Mouse (Mus musculus) lung, embryonic 16.5 days (tissue): Measurements from ENCODE around the gene Akr1c18. TPM values are rescaled to one million over a fixed set of nuclear protein-coding genes. Genes with fewer than 3 reads are reported as not detected.
"Not testable (repeated sequence)": the region's sequence is repeated elsewhere in the genome, so short reads cannot be mapped to it uniquely, and the experiment has no call there.

ENCODE experiments used
- ATAC-seq: fragments of 200-750 bp; cut with Nextera tagmentation; 2 replicates; pipeline ENCODE4 v1.8.0; 2017; ENCODE audit warnings: low read depth, mild to moderate bottlenecking, moderate library complexity
- H3K27ac ChIP-seq: fragments of 300-500 bp; sonication (generic); 2 replicates; pipeline ENCODE4 v1.5.1; 2014; ENCODE audit warnings: mild to moderate bottlenecking, control low read depth, low read length
- H3K27me3 ChIP-seq: fragments of 300-500 bp; sonication (generic); 2 replicates; pipeline ENCODE4 v1.6.1; 2014; ENCODE audit warnings: low read depth, low read length, mixed read lengths; ENCODE audit not compliant: control insufficient read depth, insufficient read depth
- H3K36me3 ChIP-seq: fragments of 300-500 bp; sonication (generic); 2 replicates; pipeline ENCODE4 v1.6.1; 2014; ENCODE audit warnings: low read length; ENCODE audit not compliant: control insufficient read depth, insufficient read depth
- H3K4me1 ChIP-seq: fragments of 300-500 bp; sonication (generic); replicated peaks from 2 replicates; pipeline ENCODE4 v1.6.1; 2014; ENCODE audit warnings: low read length, mixed read lengths; ENCODE audit not compliant: control insufficient read depth, insufficient read depth
- H3K4me2 ChIP-seq: fragments of 300-500 bp; sonication (generic); 2 replicates; pipeline ENCODE4 v1.6.1; 2014; ENCODE audit warnings: low read depth, low read length, control low read depth
- H3K4me3 ChIP-seq: fragments of 300-500 bp; sonication (generic); 2 replicates; pipeline ENCODE4 v1.5.1; 2014; ENCODE audit warnings: mild to moderate bottlenecking, low read length, control low read depth
- H3K9ac ChIP-seq: fragments of 300-500 bp; sonication (generic); 2 replicates; pipeline ENCODE4 v1.6.1; 2014; ENCODE audit warnings: low read length, control low read depth
- H3K9me3 ChIP-seq: fragments of 300-500 bp; sonication (generic); 2 replicates; pipeline ENCODE4 v1.6.1; 2016; ENCODE audit warnings: low read length; ENCODE audit not compliant: control insufficient read depth
- WGBS: fragments of 180-500 bp; shearing (Covaris S2); extraction: QIAGEN DNeasy Blood & Tissue Kit; methylation state at CpG from one replicate; pipeline ENCODE4 v1.1.7; 2014; 5-methylcytosine and 5-hydroxymethylcytosine counted together
- polyA plus RNA-seq: library from polyadenylated mRNA; unstranded; fragments of >200 nt; fragmentation: Nextera tagmentation; extraction: Ambion mirVana; gene quantifications from 2 replicates; pipeline ENCODE4 v1.2.1, GENCODE M21; 2015

Akr1c18 gene
- polyA plus RNA-seq, 1 experiment from 2014 or later = 3.0 TPM

GRCm38 (mm10) chr13:4155286-4155685 lies 4.8 kb upstream of the Akr1c18 start:
- Histone ChIP-seq H3K36me3 (no peaks in the 10 kb centered on the region), H3K4me1 (no peaks in the 10 kb centered on the region)
- WGBS = 72% methylated on average over 2 of the region's 2 CpGs

GRCm38 (mm10) chr13:4153593-4153992 lies 3.1 kb upstream of the Akr1c18 start:
- ATAC-seq = no peak
- Histone ChIP-seq H3K9ac (no peak overlapping the region), H3K27me3 (no peaks in the 10 kb centered on the region), H3K27ac (no peak overlapping the region), H3K9me3 (no peaks in the 10 kb centered on the region), H3K4me1 (no peaks in the 10 kb centered on the region), H3K4me2 (no peak overlapping the region), H3K36me3 (no peaks in the 10 kb centered on the region), H3K4me3 (no peak overlapping the region)
- WGBS = 66% methylated on average over 3 of the region's 3 CpGs

More at GRCm38 (mm10) chr13:4155286-4155685, 4.8 kb upstream of the Akr1c18 start:
- H3K27me3 ChIP-seq = no peaks in the 10 kb centered on the region
- no peak overlapping the region for H3K4me2 ChIP-seq
- ATAC-seq = no peak
- H3K4me3 ChIP-seq = no peak overlapping the region
- no peak overlapping the region for H3K27ac ChIP-seq
- H3K9ac ChIP-seq = no peak overlapping the region
- no peaks in the 10 kb centered on the region for H3K9me3 ChIP-seq

DNA sequence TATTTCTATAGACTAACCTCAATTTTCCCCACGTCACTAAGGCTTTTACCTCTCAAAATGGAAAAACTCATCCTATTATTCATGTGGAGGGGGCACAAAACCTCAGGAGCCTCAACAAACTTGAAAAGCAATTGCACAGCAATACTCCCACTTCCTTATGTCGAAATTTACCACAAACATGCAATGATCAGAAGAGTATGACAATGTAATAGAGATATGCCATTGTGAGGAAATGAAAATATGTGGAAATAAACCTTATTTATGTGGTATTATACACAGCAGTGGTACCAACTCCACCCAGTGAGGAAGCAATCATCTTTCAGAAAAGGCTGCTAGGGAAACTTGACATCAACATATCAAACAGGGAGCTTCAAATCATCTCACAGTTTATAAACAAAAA lies 2.5 kb upstream of the Akr1c18 start:
- ATAC-seq = no peak
- WGBS = 53% methylated on average over 2 of the region's 2 CpGs
- no peak overlapping the region for H3K9ac ChIP-seq
- no peaks in the 10 kb centered on the region for H3K27me3 ChIP-seq
- H3K9me3 ChIP-seq = no peaks in the 10 kb centered on the region
- H3K4me3 ChIP-seq = no peak overlapping the region
- no peaks in the 10 kb centered on the region for H3K4me1 ChIP-seq
- H3K27ac ChIP-seq = no peak overlapping the region
- no peaks in the 10 kb centered on the region for H3K36me3 ChIP-seq
- no peak overlapping the region for H3K4me2 ChIP-seq

DNA sequence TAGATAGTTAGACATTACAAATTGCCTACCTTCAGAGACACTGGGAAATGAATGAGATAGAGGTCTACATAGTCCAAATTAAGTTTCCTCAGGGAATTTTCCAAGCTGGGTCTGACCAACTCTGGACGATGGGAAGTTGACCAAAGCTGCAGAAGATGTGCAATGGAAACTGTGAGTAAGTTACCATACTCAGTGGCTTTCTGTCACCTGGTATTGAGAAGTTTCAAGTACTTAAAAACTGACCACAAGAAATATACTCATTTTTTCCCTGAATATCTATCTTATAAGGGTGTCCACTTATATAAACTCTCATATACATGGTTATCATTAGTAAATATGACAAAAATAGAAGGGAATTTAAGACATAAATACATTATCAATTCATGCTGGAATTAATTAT lies 6.2 kb downstream of the Akr1c18 start:
- Histone ChIP-seq H3K9me3 (no peaks in the 10 kb centered on the region), H3K36me3 (no peaks in the 10 kb centered on the region), H3K27me3 (no peaks in the 10 kb centered on the region), H3K4me2 (no peak overlapping the region), H3K27ac (no peak overlapping the region), H3K4me3 (no peak overlapping the region), H3K9ac (no peak overlapping the region), H3K4me1 (no peaks in the 10 kb centered on the region)
- ATAC-seq = no peak
- WGBS = 79% methylated on average over 1 of the region's 1 CpGs

DNA sequence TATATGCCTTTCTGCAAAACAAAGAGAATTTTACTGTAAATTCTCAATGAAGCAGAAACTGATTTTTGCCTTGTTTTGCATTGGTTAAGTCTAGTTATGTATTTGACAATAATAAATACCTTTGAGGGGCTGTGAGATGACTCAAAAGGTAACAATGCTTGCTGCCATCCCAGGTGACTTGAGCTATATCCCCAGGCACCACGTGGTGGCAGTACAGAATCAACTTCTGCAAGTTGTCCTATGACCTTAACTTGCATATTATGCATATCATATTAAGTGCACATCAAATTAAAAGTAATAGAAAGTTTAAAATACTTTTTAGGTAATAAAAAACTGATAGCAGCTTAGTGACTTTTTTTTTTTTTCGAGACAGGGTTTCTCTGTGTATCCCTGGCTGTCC lies 17.4 kb downstream of the Akr1c18 start:
- no peak for ATAC-seq
- Histone ChIP-seq H3K4me2 (no peak overlapping the region), H3K27ac (no peak overlapping the region), H3K4me3 (no peak overlapping the region), H3K27me3 (no peaks in the 10 kb centered on the region), H3K4me1 (no peaks in the 10 kb centered on the region), H3K36me3 (no peaks in the 10 kb centered on the region), H3K9me3 (no peaks in the 10 kb centered on the region), H3K9ac (no peak overlapping the region)
- WGBS = 26% methylated on average over 2 of the region's 2 CpGs

GRCm38 (mm10) chr13:4131721-4132120 lies 18.7 kb downstream of the Akr1c18 start:
- Histone ChIP-seq H3K4me3 (no peak overlapping the region), H3K36me3 (no peaks in the 10 kb centered on the region), H3K4me2 (no peak overlapping the region), H3K9me3 (no peaks in the 10 kb centered on the region), H3K9ac (no peak overlapping the region), H3K27me3 (no peaks in the 10 kb centered on the region), H3K4me1 (no peaks in the 10 kb centered on the region), H3K27ac (no peak overlapping the region)
- 36% methylated on average over 3 of the region's 3 CpGs for WGBS
- no peak for ATAC-seq

GRCm38 (mm10) chr13:4131317-4131716 lies 19.1 kb downstream of the Akr1c18 start:
- ATAC-seq = no peak
- Histone ChIP-seq H3K4me2 (no peak overlapping the region), H3K36me3 (no peaks in the 10 kb centered on the region), H3K9ac (no peak overlapping the region), H3K27ac (no peak overlapping the region), H3K4me1 (no peaks in the 10 kb centered on the region), H3K4me3 (no peak overlapping the region), H3K27me3 (no peaks in the 10 kb centered on the region), H3K9me3 (no peaks in the 10 kb centered on the region)
- WGBS = 70% methylated on average over 1 of the region's 1 CpGs

DNA sequence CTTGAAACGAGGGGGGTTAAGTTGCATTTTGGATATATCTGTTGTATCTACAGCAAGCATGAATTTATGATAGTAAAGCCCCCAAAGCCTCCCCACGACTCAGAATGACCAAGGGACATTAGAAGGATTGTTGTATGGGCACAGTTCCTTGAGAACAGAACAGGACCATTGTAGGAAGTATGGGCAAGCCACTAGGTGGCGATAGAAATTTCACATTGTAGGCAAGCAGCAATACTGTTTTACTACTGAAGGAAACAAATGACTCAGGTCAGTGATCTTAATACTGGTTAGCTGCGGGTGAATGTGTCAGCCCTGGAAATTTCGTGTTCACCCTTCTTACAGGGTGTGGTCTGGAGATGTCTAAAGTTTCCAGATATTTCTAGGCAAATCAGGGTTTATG lies 21.4 kb downstream of the Akr1c18 start:
- ATAC-seq = no peak
- Histone ChIP-seq H3K4me1 (no peaks in the 10 kb centered on the region), H3K9ac (no peak overlapping the region), H3K4me3 (no peak overlapping the region), H3K27me3 (no peaks in the 10 kb centered on the region), H3K4me2 (no peak overlapping the region), H3K9me3 (no peaks in the 10 kb centered on the region), H3K27ac (no peak overlapping the region), H3K36me3 (no peaks in the 10 kb centered on the region)
- WGBS = 34% methylated on average over 5 of the region's 5 CpGs

DNA sequence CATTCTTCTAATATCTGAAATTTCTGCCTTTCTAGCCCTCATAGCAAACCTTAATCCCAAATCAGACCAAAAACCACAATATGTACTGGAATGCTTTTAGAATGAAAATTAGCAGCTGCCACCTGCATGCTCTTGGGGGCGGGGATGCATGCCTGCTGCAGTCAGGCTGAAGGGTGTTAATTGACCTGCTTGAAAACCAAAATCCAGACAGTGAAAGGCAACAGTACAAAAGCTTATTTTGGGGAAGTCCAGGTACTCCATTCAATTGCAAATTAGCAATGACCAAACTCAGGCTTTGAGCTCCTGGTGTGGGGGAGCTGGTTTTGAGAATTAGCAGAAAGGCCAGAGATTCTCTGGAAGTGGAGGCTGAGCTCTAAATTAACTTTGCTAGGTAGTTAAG lies 24.6 kb downstream of the Akr1c18 start:
- not testable (repeated sequence) for ATAC-seq, H3K36me3 ChIP-seq, H3K4me3 ChIP-seq, H3K9me3 ChIP-seq, H3K4me1 ChIP-seq, H3K27ac ChIP-seq, H3K4me2 ChIP-seq, H3K27me3 ChIP-seq, H3K9ac ChIP-seq
- 87% methylated on average over 1 of the region's 1 CpGs for WGBS

GRCm38 (mm10) chr13:4124471-4124870 lies 26.0 kb downstream of the Akr1c18 start:
- not testable (repeated sequence) for H3K4me3 ChIP-seq, H3K9me3 ChIP-seq, H3K4me2 ChIP-seq, ATAC-seq, H3K9ac ChIP-seq, H3K27ac ChIP-seq, H3K27me3 ChIP-seq, H3K4me1 ChIP-seq, H3K36me3 ChIP-seq
- 88% methylated on average over 6 of the region's 6 CpGs for WGBS
